Mouse (Mus musculus) cerebellum, postnatal 25 days (tissue): ENCODE data around the gene Vmn1r207-ps.
"Not testable (repeated sequence)": the region's sequence is repeated elsewhere in the genome, so short reads cannot be mapped to it uniquely, and the experiment has no call there.

Experiments
- DNase-seq, 2 experiments: peaks; one replicate each; pipeline ENCODE4 v3.0.0; 2021; ENCODE audit warnings: mixed read lengths in 2 of 2

The Vmn1r207-ps gene

GRCm38 (mm10) chr13:22729529-22729928 lies at the start of gene Vmn1r207-ps:
Gene Vmn1r207-ps, minus strand, starts transcription at chr13:22729629.
- not testable (repeated sequence) for DNase-seq

GRCm38 (mm10) chr13:22777300-22777699 lies 47.9 kb upstream of the Vmn1r207-ps start, which contains the start of gene Vmn1r208:
Gene Vmn1r208, minus strand, starts transcription at chr13:22777400.
- not testable (repeated sequence) for DNase-seq

GRCm38 (mm10) chr13:22771592-22771991 lies 42.2 kb upstream of the Vmn1r207-ps start:
- not testable (repeated sequence) for DNase-seq

DNA sequence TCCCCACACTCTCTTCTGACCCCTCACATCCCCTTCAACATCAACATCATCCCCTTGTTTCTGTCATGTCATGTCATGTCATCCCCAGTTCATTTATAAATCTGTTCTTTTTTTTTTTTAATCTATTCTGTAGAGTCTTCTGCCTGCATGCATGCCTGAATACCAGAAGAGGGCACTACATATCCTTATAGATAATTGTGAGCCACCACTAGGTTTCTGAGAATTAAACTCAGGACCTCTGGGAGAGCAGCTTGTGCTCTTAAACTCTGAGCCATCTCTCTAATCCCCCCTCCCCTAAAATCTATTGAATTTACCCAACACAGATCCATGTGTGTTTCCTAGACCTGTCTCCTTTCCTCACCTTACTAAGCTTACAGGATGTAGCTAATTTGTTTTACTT lies 18.1 kb upstream of the Vmn1r207-ps start:
- DNase-seq = no peak

DNA sequence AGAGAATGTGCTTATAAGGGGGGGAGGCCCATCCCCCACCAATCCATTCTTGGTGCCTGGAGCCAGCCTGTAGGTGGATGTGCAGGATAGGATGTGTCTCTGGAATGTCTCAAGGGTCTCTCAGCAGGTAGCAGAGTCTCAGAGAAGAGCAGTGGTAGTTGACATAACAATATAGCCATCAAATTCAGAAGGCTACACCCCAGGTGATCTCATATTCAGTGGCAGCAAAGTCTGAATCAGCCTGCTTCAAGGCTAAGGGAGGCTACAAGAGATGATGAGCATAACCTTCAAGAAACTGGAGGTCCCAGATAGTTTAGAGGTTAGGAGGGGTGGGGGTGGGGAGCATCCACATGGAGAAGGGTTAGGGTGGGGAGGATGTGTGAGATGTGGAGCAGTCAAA lies 22.5 kb downstream of the Vmn1r207-ps start:
- not testable (repeated sequence) for DNase-seq

GRCm38 (mm10) chr13:22702951-22703350 lies 26.5 kb downstream of the Vmn1r207-ps start:
- DNase-seq = not testable (repeated sequence)
